Mouse (Mus musculus): Measurements from ENCODE around the gene Fmn2.

- TF ChIP-seq CTCF (IDR thresholded peaks at IDR 0.05; ENCODE audit: control insufficient read depth, insufficient read depth, insufficient read length) (no peak), MAX (IDR thresholded peaks at IDR 0.05) (no peak), FOSL1 (IDR thresholded peaks at IDR 0.05; ENCODE audit: insufficient read depth, low read length, poor library complexity, severe bottlenecking) (no peak), CEBPB (IDR thresholded peaks at IDR 0.05; ENCODE audit: low read depth) (no peak), USF1 (IDR thresholded peaks at IDR 0.05; ENCODE audit: low read depth) (no peak), MYOG (IDR thresholded peaks at IDR 0.05; ENCODE audit: control insufficient read depth, extremely low read depth, insufficient read length) (no peak), MYOD1 (IDR thresholded peaks at IDR 0.05; ENCODE audit: control insufficient read depth, insufficient read length, low read depth) (no peak)
Observed at GRCm38 (mm10) chr1:174564561-174564960, 62.9 kb downstream of the Fmn2 start.
